Mouse (Mus musculus): ENCODE results near the gene Il1r2. TPM values are rescaled to one million over a fixed set of nuclear protein-coding genes. Genes with fewer than 3 reads are reported as not detected.

The Il1r2 gene
- under 1 TPM in 1 of 2 experiments, not detected in 1; 0.02 TPM for polyA plus RNA-seq (2012; fragmentation: generic; extraction: Trizol)

GRCm38 (mm10) chr1:40073779-40074178 is at the start of gene Il1r2:
Gene Il1r2 (plus strand): TSS chr1:40074079.

Other genes starting within 250 kb of the Il1r2 start
- 10 to 100 TPM; 16.3 to 68.9 TPM for gene Map4k4, start 173.2 kb upstream of the Il1r2 start, polyA plus RNA-seq (2012; fragmentation: generic; extraction: Trizol)
- 1 to 10 TPM in 1 of 2 experiments, under 1 TPM in 1; 0.28 to 5.0 TPM for gene Il1r1, start 151.0 kb downstream of the Il1r2 start, polyA plus RNA-seq (2012; fragmentation: generic; extraction: Trizol)